Mouse (Mus musculus): Measurements from ENCODE around the gene Selenok. TPM values are rescaled to one million over a fixed set of nuclear protein-coding genes. Genes with fewer than 3 reads are reported as not detected.

Selenok gene
- polyA plus RNA-seq, 1 experiment from 2014 or later, result 271 TPM

DNA sequence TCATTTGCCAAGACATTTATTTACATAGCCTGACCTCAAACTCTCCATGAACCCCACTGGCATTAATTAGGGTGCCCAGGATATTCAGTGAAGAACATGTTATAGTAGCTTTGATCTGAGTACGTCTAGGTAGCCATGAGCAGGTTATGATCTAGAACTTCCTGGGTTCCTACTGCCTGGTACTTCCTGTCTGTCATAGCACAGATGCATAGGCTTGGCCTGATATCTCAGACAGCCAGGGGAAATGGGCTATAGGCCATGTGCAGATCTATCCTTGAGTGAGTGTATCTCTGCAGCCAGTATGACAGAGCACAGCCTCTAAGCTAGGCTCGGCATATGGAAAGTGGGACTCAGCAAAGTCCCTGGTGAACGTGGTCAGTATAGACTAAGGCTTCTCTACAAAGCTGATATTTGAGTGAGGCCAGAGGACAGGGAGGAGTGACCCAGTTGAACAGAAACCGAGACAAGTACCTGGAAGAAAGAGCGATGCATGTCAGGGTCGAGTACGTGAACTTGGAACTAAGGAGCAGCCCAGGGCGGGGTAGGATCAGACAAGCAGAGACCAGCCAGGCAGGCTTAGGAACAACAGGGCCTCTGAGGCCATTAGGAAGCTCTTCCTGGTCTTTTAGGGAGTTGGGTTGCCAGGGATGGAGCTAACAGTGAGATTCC, 49.8 kb downstream of the Selenok start:
- H3K9ac ChIP-seq (replicated peaks), result no peak overlapping the region
- no peaks in the 10 kb centered on the region for H3K9me3 ChIP-seq
- peaks cover 16% of the 10 kb centered on the region for H3K4me1 ChIP-seq (replicated peaks)
- H3K27me3 ChIP-seq, result no peaks in the 10 kb centered on the region
- H3K27ac ChIP-seq, result no peak overlapping the region
- H3K36me3 ChIP-seq, result no peaks in the 10 kb centered on the region
- no peak overlapping the region for H3K4me2 ChIP-seq
- ATAC-seq (ENCODE audit: insufficient number of reproducible peaks, insufficient read depth, low FRiP score, low TSS enrichment, low read depth), result no peak
- no peak overlapping the region for H3K4me3 ChIP-seq (replicated peaks)
- WGBS, result 87% methylated on average over 8 of the region's 8 CpGs

GRCm38 (mm10) chr14:30018463-30018801, 50.3 kb downstream of the Selenok start:
- 97% methylated on average over 4 of the region's 4 CpGs for WGBS
- Histone ChIP-seq H3K27ac (no peak overlapping the region), H3K9me3 (no peaks in the 10 kb centered on the region), H3K27me3 (no peaks in the 10 kb centered on the region), H3K36me3 (no peaks in the 10 kb centered on the region), H3K4me3 (replicated peaks) (no peak overlapping the region), H3K9ac (replicated peaks) (no peak overlapping the region), H3K4me1 (replicated peaks) (peaks cover 16% of the 10 kb centered on the region), H3K4me2 (no peak overlapping the region)
- no peak for ATAC-seq (ENCODE audit: insufficient number of reproducible peaks, insufficient read depth, low FRiP score, low TSS enrichment, low read depth)

- Histone ChIP-seq H3K27me3 (no peaks in the 10 kb centered on the region), H3K4me1 (replicated peaks) (peaks cover 16% of the 10 kb centered on the region), H3K4me2 (no peak overlapping the region), H3K27ac (no peak overlapping the region), H3K4me3 (replicated peaks) (no peak overlapping the region), H3K9me3 (no peaks in the 10 kb centered on the region), H3K36me3 (no peaks in the 10 kb centered on the region), H3K9ac (replicated peaks) (no peak overlapping the region)
- ATAC-seq (ENCODE audit: insufficient number of reproducible peaks, insufficient read depth, low FRiP score, low TSS enrichment, low read depth), result no peak
- WGBS, result 91% methylated on average over 6 of the region's 6 CpGs
Observed at GRCm38 (mm10) chr14:30018846-30019245, 50.7 kb downstream of the Selenok start.

DNA sequence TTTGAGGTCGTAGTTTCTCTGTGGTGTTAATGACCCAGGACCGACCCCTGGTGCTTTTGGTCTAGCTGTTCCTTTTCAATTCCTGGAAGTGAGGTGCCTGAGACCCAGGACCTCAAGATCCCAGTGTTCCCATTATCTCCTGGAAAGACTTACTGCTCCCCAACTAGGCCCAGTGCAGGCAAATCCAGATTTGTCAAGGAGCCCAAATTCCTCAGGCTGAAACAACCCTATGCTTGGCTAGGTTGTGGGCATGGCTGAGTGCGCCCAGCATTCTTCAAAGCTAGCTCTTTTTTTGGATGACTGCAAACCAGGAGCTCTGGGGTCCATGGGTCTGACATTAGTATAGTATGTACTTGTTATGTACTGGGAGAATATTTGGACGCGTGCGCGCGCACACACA, 51.3 kb downstream of the Selenok start:
- H3K9ac ChIP-seq (replicated peaks), result no peak overlapping the region
- no peak overlapping the region for H3K4me3 ChIP-seq (replicated peaks)
- no peak for ATAC-seq (ENCODE audit: insufficient number of reproducible peaks, insufficient read depth, low FRiP score, low TSS enrichment, low read depth)
- no peaks in the 10 kb centered on the region for H3K27me3 ChIP-seq
- no peaks in the 10 kb centered on the region for H3K9me3 ChIP-seq
- 90% methylated on average over 8 of the region's 8 CpGs for WGBS
- H3K4me2 ChIP-seq, result no peak overlapping the region
- no peaks in the 10 kb centered on the region for H3K36me3 ChIP-seq
- H3K27ac ChIP-seq, result no peak overlapping the region
- peaks cover 15% of the 10 kb centered on the region for H3K4me1 ChIP-seq (replicated peaks)

- ATAC-seq (ENCODE audit: insufficient number of reproducible peaks, insufficient read depth, low FRiP score, low TSS enrichment, low read depth), result no peak
- H3K4me3 ChIP-seq (replicated peaks), result no peak overlapping the region
- no peaks in the 10 kb centered on the region for H3K9me3 ChIP-seq
- no peaks in the 10 kb centered on the region for H3K36me3 ChIP-seq
- H3K27ac ChIP-seq, result no peak overlapping the region
- H3K4me2 ChIP-seq, result no peak overlapping the region
- no peak overlapping the region for H3K9ac ChIP-seq (replicated peaks)
- H3K27me3 ChIP-seq, result no peaks in the 10 kb centered on the region
- 33% methylated on average over 9 of the region's 9 CpGs for WGBS
- H3K4me1 ChIP-seq (replicated peaks), result peaks cover 11% of the 10 kb centered on the region
Observed at GRCm38 (mm10) chr14:30019792-30020575, 51.9 kb downstream of the Selenok start.

- H3K27ac ChIP-seq, result no peak overlapping the region
- WGBS, result 88% methylated on average over 6 of the region's 6 CpGs
- H3K27me3 ChIP-seq, result no peaks in the 10 kb centered on the region
- no peak overlapping the region for H3K4me3 ChIP-seq (replicated peaks)
- H3K4me2 ChIP-seq, result no peak overlapping the region
- no peak overlapping the region for H3K9ac ChIP-seq (replicated peaks)
- H3K9me3 ChIP-seq, result no peaks in the 10 kb centered on the region
- H3K4me1 ChIP-seq (replicated peaks), result peaks cover 11% of the 10 kb centered on the region
- no peak for ATAC-seq (ENCODE audit: insufficient number of reproducible peaks, insufficient read depth, low FRiP score, low TSS enrichment, low read depth)
- H3K36me3 ChIP-seq, result no peaks in the 10 kb centered on the region
Observed at GRCm38 (mm10) chr14:30022471-30022870, 54.4 kb downstream of the Selenok start.

- WGBS, result 56% methylated on average over 7 of the region's 7 CpGs
- Histone ChIP-seq H3K27me3 (no peaks in the 10 kb centered on the region), H3K36me3 (no peaks in the 10 kb centered on the region), H3K9ac (replicated peaks) (no peak overlapping the region), H3K9me3 (no peaks in the 10 kb centered on the region), H3K4me3 (replicated peaks) (no peak overlapping the region), H3K4me1 (replicated peaks) (peaks cover 11% of the 10 kb centered on the region), H3K27ac (no peak overlapping the region), H3K4me2 (no peak overlapping the region)
- ATAC-seq (ENCODE audit: insufficient number of reproducible peaks, insufficient read depth, low FRiP score, low TSS enrichment, low read depth), result no peak
Observed at GRCm38 (mm10) chr14:30024387-30024786, 56.3 kb downstream of the Selenok start.

Small RNA genes within 50 kb of the gene (microRNA-seq; reads per million reads assigned to microRNA genes)
- gene Mir6947, result not detected

Other genes with a start within 250 kb of the Selenok start
- gene Cacna2d3, start 246.4 kb upstream of the Selenok start, polyA plus RNA-seq (2016; fragmentation: Nextera tagmentation; extraction: Ambion mirVana), result 2.8 and 3.3 TPM in 2 replicates
- gene Actr8, start 10.0 kb downstream of the Selenok start, polyA plus RNA-seq (2016; fragmentation: Nextera tagmentation; extraction: Ambion mirVana), result 77.4 and 78.1 TPM in 2 replicates
- 0.40 and 1.3 TPM in 2 replicates for gene Il17rb, start 40.6 kb downstream of the Selenok start, polyA plus RNA-seq (2016; fragmentation: Nextera tagmentation; extraction: Ambion mirVana)
- 0.24 and 0.49 TPM in 2 replicates for gene Chdh, start 40.7 kb downstream of the Selenok start, polyA plus RNA-seq (2016; fragmentation: Nextera tagmentation; extraction: Ambion mirVana)